Mouse (Mus musculus): ENCODE data around the gene Clta. TPM values are rescaled to one million over a fixed set of nuclear protein-coding genes. Genes with fewer than 3 reads are reported as not detected.
"Not testable (repeated sequence)": the region's sequence is repeated elsewhere in the genome, so short reads cannot be mapped to it uniquely, and the experiment has no call there.

The Clta gene
- polyA plus RNA-seq, 3 experiments from 2014 or later, result 89.3 to 100 (median 91.5) TPM

DNA sequence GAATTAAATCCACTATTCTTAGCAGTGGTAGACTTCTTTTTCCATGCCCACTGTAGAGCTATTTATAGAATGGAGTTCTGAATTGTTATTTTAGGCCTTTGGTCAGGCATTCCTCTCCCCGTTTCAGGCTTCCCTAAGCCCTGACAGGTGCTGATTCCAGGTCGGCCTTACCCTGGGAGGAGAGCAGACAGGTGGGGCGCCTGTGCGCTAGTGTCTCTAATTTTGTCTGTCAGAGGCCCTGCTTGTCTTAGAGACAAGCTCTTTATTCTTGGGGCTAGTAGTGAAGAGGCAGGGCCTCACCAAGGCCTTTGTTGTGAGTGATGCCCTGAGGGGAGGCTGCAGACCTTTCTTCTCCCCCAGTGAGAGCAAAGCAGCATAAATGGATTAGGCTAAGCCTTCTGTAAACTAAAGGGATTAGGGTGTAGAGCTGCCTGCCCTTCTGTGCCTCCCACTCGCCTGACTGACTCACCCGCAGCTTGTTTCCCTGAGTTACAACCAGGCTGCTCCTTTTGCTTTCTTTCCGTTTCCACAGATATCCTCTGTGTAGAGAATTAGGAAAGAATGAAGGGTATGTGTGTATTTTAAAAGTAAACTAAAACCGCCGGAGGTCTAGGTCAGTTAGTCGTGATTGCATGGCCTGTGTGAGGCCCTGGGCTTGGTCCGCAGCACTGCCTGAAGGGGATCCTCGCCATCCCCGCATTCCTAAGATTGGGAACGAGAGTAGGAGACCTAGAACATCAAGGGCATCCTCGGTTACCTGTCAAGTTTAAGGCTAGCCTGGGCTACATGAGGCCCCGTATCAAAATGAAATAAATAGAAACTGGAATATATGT lies 24.3 kb downstream of the Clta start:
- ATAC-seq, result no peak

DNA sequence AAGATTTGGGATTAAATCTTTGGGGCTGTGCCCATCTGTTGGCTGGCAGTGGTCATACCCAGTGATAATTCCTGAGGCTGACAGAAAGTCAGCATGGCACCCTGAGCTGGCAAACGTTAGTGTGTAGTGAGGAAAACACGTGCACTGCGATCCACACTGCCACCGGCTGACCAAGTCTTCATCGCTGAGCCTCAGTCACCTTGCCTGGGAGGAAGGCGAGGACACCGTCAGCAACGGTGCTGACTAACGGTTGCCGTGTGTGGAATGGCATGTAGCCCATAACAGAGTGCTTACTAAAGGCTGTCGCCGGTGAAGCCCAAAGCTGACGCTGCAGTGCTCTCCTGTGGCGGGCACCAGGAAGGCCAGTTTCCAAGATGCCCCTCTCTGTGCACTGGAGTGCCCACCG lies 25.4 kb downstream of the Clta start:
- no peak for ATAC-seq

DNA sequence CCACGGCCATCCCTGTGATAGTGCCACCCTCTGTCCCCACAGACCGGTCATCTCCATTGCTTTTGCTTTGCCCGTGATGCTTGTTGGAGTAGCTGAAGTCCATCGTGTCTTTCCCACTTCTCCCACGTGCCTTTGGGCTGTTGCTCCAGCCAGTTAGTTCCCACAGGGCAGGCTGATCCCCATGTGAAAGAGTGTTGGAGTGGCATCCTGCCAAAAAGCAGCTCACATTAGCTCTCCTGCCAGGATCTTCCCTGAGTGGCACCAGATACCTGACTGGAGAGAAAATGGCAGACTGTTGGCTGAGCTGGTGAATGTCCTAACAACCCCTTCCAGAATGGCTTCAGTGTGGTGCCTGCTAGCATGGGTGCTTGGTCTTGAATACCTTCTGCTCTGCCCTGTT lies 27.3 kb downstream of the Clta start:
- no peak for ATAC-seq

DNA sequence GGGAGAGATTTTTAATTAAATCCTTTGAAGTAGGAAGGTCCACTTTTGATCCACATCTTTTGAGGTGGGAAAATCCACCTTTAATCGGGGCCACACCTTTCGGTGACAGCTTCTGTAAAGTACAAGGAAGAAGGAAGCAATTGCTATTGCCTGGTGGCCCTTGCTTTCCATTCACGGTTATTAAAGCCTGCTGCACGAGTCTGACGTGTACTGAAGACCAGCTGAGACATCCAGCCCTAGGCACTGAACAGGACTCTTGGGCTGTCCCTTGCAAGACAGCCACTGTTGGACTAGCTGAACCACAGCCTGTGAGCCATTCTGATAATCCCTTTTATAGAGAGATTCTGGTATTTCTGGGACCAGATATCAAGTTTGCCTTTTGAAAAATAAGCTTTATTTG lies 32.2 kb downstream of the Clta start:
- ATAC-seq, result no peak

DNA sequence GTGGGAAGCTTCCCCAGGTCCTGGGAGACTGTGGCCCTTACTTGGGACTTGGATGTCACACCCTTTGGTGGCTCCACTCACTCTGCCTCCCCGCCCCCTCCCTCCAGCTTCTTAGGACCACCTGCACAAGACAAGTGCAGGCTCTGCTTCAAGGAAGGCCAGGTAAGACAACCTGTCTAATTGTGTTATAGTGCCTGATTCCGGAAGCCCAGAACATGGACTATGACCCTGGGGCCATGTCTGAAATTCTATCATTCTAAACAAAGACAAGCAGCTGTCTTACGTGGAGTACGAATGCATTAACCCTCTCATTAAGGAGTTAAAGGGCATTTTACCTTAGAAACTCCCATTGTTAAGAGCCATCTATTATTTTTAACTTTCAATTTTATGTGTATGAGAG lies 36.5 kb downstream of the Clta start:
- no peak for ATAC-seq

DNA sequence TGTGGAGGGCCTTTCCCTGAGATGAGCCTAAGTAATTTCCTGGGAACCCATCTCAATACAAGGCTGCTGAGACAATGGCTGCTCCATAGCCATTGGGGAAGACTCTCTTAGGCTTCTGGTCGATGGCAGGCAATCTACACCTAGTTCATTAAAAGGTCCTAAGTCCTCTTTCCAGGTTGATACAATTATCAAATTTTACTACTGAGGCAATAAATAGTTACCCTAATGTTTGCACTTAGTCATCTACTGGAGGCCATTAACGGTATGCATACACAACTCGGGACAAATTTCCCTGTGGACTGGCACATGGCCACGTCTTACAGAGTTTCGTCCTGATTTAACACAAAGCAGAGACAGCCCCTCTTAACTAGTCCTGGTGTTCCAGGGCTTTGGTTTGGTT lies 38.2 kb downstream of the Clta start:
- ATAC-seq, result no peak

DNA sequence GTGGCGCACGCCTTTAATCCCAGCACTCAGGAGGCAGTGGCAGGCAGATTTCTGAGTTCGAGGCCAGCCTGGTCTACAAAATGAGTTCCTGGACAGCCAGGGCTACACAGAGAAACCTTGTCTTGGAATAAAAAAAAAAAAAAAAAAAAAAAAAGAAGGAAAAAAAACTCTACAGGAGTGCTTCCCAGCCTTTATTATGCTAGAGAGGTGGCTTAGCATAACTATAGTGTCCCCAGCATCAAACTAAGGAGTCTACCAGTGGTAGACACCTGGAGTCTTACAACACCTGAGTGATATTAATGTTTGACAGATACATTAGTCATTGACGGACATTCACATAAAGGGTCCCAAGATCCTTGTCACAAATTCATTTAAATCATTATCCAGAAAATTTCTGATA lies 38.9 kb downstream of the Clta start:
- not testable (repeated sequence) for ATAC-seq

DNA sequence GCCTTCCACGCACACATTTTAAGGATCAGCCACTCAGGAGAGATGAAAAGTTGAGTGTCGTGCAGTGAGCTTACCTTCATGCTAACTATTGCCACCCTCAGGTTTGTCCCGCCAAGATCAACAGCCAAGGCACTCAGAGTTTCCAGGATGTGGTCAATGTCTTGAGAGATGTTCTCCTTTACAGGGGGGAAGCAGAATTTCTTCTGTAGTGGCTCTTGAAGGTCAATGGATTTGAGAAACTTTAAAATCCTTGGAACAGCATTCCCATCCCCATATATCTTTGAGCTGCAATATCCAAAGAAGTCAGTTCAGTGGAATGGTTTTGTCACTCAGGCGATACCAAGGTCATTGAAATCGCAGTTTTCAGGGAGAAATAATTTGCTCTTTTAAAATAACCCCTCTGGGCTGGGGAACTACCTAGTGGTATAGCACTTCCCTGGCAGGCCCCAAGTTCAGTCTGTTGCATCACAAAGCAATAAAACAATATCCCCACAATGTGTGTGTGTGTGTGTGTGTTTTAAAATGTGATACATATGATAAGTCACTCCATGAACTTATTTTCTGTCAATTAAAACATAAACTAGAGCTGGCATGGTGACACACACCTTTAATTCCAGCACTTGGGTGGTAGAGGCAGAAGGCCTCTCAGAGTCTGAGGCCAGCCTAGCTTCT lies 40.6 kb downstream of the Clta start:
- peak; percentile 90 for ATAC-seq

DNA sequence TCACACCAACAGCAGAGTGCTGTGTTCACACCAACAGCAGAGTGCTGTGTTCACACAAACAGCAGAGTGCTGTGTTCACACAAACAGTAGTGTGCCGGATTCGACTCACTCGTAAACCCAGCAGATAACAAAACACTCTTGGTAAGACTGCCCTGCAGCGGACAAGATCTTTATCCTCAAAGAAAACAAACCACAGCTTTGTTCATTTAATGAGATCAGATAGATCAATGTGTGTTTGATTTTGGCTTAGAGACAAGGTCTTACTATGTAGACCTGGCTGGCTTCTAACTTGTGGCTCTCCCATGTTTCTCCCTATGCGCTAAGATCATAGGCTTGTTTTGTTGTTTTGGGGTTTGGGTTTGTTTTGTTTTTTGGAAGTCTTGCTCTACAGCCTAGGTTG lies 41.8 kb downstream of the Clta start:
- peak; percentile 31 for ATAC-seq

DNA sequence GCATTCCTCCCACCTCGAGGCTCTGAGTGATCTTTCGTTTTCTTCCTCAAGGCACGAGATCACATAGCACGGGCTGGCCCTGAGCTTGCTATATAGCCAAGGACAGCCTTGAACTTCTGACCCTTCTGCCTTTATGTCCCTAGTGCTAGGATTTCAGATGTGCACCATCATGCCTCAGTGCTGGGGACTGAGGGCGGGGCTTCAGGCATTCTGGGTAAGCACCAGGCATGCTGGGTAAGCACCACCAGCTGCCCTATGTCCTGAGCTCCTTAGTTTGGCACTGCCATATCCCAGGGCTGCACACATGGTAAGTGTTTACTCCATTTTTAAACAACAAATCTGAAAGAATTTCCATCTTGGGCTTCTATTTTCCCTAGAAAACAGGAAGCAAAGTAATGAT lies 45.6 kb downstream of the Clta start:
- no peak for ATAC-seq

DNA sequence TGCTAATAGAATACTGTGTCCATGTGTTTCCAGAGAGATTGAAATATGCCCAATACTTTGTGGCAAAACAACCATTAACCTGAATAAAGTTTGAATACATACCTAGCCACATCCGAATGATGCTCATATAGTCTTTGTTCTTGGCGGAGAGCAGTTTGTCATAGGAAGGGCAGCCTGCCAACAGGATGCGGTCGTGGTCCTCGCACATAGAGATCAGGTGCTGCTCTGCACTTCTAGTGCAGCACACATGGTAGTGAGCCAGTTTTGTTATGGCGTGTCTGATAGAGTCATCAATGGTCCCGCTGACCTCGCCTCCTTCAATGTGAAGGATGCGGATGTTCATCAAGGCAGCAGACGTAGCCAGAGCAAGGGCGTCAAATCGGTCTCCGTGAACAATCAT lies 55.4 kb downstream of the Clta start:
- peak; percentile 93 for ATAC-seq

DNA sequence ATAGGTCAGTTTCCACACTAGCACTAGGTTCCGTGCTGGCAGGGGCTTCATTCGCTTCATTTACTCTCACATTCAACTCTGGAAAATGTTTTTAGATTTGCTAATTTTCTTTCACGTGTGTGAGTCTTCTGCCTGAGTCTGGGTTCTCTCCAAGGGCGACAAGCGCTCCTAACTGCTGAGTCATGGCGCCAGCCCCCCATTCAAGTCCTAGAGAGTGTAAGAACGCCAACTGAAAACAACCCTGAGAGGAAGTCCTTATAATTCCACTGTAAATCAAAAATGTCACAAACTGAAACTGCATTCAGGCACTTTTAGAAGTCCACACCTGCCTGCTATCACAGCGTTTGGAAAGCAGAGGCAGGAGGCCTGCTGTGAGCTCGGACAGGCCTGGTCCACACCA lies 57.8 kb downstream of the Clta start:
- ATAC-seq, result no peak

DNA sequence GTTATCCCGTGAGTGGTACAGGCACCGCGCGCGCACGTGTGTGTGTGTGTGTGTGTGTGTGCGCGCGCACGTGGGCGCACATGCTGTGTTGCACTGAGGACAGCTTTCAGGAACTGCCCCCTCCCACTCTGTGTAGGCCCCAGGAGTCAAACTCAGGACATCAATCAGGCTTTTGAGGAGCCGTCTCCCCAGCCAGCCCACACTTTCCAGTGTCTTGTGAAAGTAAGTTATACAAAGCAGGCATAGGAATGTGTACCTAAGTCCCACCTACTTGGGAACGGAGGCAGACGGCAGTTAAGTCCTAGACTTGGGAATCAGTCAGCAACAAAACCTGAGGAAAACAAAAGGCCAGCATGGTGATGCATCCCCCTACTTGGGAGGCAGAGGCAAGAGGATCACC lies 58.6 kb downstream of the Clta start:
- no peak for ATAC-seq

DNA sequence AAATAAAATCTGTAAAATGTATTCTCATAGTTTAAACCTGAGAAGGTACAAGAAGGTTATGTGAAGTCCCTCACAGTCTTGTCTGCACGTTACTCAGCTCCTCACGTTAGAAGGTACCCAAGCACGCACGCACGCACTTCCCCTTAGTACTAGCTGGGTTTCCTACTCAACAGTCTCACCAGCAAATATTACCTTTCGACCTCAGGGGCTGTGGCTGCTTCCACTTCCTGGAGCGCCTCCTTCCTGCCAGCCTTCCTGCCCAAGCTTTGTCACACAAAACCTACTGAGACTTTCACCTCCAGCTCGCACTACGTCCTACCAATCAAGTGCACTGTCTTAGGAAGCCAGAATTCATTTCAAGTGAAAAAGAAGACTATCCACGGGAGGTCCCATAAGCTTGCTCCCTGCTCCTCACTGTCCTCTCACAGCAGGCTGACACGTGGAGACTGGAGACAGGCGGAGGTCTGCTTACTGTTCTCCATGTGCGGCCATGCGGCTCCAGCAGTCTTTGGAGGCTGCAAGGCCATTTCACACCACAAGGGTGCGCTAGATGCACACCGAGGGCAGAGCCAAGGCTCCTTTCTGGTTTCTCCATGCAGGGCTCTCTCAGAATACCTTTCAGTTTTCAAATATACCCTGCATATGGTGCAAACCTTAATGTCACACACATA lies 61.2 kb downstream of the Clta start:
- peak; percentile 97 for ATAC-seq

DNA sequence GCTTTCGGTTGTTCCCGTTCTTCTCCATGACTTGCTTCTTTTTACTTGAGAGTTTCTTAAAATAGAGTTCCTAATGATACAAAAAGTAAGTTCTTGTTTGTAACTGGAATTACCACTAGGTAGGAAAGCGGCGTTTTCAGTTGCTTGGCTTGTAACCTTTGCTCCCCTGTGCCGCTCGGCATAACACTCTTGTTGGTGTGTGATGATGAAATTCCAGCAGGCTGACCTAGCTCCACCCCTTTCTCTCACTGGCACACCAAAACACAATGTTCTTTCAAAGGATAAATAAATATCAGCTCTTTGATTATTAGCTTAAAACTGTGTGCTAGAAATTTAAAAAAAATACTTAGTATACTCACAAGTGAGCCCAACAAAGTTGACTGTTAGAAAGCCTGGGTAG lies 62.6 kb downstream of the Clta start:
- ATAC-seq, result no peak

DNA sequence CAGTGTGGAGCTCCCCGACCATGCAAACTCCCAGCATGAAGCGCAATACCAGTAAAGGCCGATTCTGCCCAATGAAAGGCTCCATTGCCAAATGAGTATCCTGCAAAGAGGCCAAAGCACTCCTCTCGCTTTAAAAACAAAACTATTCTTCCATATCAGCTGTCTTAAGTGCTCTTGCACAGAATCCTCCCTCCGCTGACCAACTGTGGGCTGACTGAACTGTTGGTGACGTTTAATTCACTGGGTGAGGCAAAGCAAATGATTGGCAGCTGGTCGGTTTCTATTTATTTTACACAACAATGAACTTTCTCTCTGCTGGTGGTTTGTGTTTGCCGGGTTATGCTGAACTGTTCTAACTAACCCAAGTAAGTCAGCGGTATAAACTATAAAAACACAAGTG lies 64.5 kb downstream of the Clta start:
- ATAC-seq, result no peak

DNA sequence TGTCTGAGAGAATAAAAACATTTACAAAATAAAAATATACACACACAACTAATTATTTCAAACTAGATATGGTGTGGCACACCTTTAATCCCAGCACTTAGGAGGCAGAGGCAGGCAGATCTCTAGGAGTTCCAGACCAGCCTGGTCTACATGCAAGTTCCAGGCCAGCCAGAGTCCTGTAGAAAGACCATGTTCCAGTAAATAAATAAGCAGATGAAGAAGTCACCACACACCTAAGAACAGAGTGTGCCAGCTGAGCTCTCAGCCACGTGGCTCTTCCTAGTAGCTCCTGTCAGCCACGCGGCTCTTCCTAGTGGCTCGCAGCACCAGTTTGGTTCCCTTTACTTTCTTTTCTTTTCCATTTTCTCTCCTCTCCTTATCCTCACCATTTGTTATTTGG lies 65.2 kb downstream of the Clta start:
- ATAC-seq, result no peak

DNA sequence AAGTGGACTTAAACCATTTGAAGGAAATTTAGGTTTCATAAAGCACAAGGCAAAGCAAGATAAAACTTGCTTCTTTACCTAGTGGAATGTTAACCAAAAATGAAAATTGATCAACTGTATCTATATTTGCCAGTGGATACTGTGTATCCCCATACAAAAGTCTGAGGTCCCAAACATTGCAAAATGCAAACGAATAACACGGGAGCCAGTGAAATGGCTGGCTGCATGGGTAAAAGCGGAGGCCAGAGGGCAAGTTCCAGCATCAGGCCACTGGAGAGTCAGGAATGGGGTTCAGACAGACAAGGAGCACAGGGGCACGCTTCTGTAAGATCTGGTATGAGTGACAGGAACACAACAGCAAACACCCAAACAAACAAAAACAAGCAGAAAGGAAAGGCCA lies 66.4 kb downstream of the Clta start:
- no peak for ATAC-seq

DNA sequence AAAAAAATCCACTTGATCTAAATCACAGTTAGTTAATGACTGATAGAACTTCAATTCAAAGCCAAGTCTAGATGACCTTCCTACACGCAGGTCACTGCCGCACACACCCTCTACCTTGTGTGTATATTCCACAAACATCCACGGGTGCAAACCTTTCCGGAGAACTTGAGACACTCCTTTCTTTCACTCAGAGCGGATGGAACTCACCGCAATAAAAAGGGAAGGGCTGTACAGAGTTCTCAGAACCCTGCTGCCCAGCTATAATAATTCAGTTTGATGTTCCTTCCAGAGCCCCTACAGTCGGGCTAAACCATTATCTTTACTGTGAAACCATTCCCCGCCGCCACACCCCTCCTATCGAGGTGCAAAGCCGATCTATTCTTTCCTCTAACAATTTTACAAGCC lies 67.5 kb downstream of the Clta start:
- ATAC-seq, result peak; percentile 35

DNA sequence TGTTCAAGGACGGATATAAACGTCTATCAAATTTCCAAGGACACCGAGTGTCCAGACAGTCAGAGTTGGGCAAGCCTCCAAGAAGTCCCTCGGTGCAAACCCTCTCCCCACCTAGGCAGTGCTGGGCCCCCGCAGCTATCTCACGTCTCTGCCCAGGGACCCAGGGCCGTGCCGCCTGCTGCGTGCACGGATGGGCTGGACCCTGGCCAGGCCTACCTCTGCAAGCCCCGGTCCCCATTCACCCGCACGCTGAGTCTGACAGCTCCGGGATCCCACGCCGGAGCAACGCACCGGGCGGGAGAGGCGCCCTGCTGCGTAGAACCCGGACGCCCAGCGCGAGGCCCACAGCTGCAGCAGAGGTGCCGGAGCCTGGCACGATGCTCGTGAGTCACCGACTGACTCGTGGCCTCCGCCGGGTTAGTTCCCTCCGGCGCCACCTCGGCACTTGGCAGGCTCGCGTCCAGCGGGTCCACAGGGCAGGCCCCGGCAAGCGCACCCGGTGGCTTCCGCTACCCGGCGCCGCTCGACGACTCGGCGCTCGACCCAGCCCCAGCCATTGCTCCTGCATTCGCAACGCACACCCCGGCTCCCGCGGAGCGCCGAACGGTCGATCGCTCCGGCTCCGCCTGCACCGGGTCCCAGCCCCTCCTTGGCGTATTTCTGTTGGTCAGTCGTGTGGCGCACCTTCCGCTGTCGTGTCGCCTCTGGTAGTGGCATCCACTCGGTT lies 68.1 kb downstream of the Clta start:
- ATAC-seq, result peak; percentile 93

DNA sequence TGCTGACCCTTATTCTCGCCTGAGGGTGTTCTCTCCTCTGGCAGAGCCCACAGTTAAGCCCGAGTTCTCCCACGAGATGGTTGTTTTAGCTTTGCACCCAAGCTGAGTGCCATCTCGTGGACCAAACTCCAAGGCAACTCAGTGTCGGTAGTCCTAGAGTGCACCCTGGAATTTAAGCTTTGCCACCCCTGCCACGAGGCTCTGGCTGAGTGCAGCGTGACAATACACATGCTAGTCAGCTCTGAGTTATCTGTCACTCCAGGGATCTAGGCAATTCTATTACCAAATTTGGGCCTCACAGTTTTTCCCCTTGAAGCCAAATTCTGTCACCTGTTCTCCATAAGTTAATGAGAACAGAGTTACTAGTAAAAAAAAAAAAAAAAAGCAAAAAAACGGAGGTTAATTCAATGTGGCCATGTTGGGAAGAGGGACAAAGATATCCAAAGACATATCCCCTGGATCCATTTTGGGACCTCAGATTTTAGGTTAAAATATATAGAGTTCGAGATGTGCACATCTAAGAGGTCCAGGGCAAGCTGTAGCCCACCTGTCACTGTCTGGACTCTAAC lies 68.7 kb downstream of the Clta start:
- peak; percentile 38 for ATAC-seq

DNA sequence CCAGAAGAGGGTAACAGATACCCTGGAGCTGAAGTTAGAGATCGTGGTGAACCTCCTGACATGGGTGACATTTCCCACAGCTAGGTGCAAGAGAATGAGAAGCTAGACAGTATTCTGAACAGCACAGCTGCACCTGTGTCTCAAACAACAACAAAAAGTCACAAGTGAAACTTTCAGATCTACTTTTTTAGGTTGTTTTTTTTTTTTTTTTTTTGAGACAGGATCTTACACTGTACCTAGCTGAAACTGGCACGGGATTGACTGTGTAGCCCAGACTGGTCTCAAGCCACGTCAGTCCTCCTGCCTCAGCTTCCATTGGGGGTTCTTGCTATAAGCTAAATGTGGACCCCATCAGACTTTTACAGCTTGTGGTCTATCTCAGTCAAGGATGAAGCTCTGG lies 69.5 kb downstream of the Clta start:
- ATAC-seq, result no peak

DNA sequence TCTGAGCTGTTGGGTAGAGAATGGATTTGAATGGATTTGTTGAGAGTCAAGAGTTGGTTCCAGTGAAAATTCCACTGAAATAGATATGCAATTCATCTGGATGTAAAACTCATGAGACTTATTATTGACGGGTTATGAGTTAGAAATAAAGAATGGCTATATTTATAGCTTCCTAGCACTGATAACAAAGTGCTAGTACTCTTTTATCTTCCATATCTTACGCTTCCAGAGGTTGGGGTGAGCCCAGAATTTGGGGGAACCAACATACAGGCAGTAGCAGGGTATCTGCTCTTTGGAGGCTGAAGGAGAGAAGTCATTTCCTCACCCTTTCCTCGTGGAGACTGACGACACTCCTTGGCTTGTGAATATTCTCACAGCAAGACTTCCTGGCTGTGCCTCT lies 70.2 kb downstream of the Clta start:
- no peak for ATAC-seq

Data from inflammation-experienced regulatory T-cells, adult 6 months (primary cell).